Mouse (Mus musculus) layer of hippocampus, adult 18-20 months (tissue): Measurements from ENCODE around the gene Ahcyl2. TPM values are rescaled to one million over a fixed set of nuclear protein-coding genes. Genes with fewer than 3 reads are reported as not detected.
"Not testable (repeated sequence)": the region's sequence is repeated elsewhere in the genome, so short reads cannot be mapped to it uniquely, and the experiment has no call there.

Experiments
- DNase-seq, 2 experiments: peaks; one replicate each; pipeline ENCODE4 v3.0.0; 2022; ENCODE audit warnings: low spot score in 2 of 2
- total RNA-seq, 2 experiments: library from RNA; stranded (reverse); gene quantifications; 2 replicates each; pipeline ENCODE4 v1.2.3; 2021

The Ahcyl2 gene
- total RNA-seq, 2 experiments from 2014 or later = 231 to 237 TPM

GRCm38 (mm10) chr6:29814616-29815015 is 46.8 kb downstream of the Ahcyl2 start:
- DNase-seq = peak; percentile 30 to 68

GRCm38 (mm10) chr6:29815060-29815459 is 47.2 kb downstream of the Ahcyl2 start:
- no peak for DNase-seq

- no peak for DNase-seq
Measured at GRCm38 (mm10) chr6:29815634-29816033, 47.8 kb downstream of the Ahcyl2 start.

GRCm38 (mm10) chr6:29816371-29816770 is 48.6 kb downstream of the Ahcyl2 start:
- DNase-seq = not testable (repeated sequence)

GRCm38 (mm10) chr6:29819309-29819708 is 51.5 kb downstream of the Ahcyl2 start:
- peak; percentile 22 to 74 for DNase-seq

GRCm38 (mm10) chr6:29820314-29820713 is 52.5 kb downstream of the Ahcyl2 start:
- DNase-seq = no peak

GRCm38 (mm10) chr6:29820926-29821325 is 53.1 kb downstream of the Ahcyl2 start:
- no peak for DNase-seq

- no peak for DNase-seq
Measured at GRCm38 (mm10) chr6:29821770-29822169, 54.0 kb downstream of the Ahcyl2 start.

- no peak for DNase-seq
Measured at GRCm38 (mm10) chr6:29825302-29825701, 57.5 kb downstream of the Ahcyl2 start.

GRCm38 (mm10) chr6:29827291-29828242 is 59.8 kb downstream of the Ahcyl2 start:
- DNase-seq = no peak

GRCm38 (mm10) chr6:29828574-29829234 is 60.9 kb downstream of the Ahcyl2 start:
- no peak for DNase-seq

- DNase-seq = no peak
Measured at GRCm38 (mm10) chr6:29832356-29832755, 64.5 kb downstream of the Ahcyl2 start.

- DNase-seq = no peak
Measured at GRCm38 (mm10) chr6:29833117-29833516, 65.3 kb downstream of the Ahcyl2 start.

- DNase-seq = peak in 1 of 2 experiments; percentile 44
Measured at GRCm38 (mm10) chr6:29833568-29834255, 65.9 kb downstream of the Ahcyl2 start.

GRCm38 (mm10) chr6:29835543-29836177 is 67.8 kb downstream of the Ahcyl2 start:
- no peak for DNase-seq

- no peak for DNase-seq
Measured at GRCm38 (mm10) chr6:29837579-29837978, 69.8 kb downstream of the Ahcyl2 start.

- no peak for DNase-seq
Measured at GRCm38 (mm10) chr6:29838531-29838930, 70.7 kb downstream of the Ahcyl2 start.

- no peak for DNase-seq
Measured at GRCm38 (mm10) chr6:29840008-29840407, 72.2 kb downstream of the Ahcyl2 start.

- DNase-seq = no peak
Measured at GRCm38 (mm10) chr6:29841461-29841860, 73.7 kb downstream of the Ahcyl2 start.

GRCm38 (mm10) chr6:29847643-29848166 is 79.9 kb downstream of the Ahcyl2 start:
- no peak for DNase-seq

GRCm38 (mm10) chr6:29848808-29849207 is 81.0 kb downstream of the Ahcyl2 start:
- no peak for DNase-seq
